Mouse (Mus musculus) embryonic stem cell, embryonic (primary cell): ENCODE results near the gene Lpar2.

Experiments
- CTCF ChIA-PET, 4 experiments: fragments of 300-600 bp in 2 of 4; fragments of 350-600 bp in 2 of 4; sonication (Branson Sonifier 250); formaldehyde crosslinking; loops; one replicate each; lab custom pipeline; 2022; ENCODE audit warnings: inconsistent platforms in 2 of 4; lab: Charles Lee
- POLR2A ChIA-PET, 4 experiments: fragments of 300-600 bp in 2 of 4; fragments of 350-600 bp in 2 of 4; sonication (Branson Sonifier 250); formaldehyde crosslinking; loops; one replicate each; lab custom pipeline; 2022; ENCODE audit warnings: antibody characterized with exemption in 4 of 4, inconsistent platforms in 1 of 4; lab: Charles Lee

Lpar2 gene

DNA sequence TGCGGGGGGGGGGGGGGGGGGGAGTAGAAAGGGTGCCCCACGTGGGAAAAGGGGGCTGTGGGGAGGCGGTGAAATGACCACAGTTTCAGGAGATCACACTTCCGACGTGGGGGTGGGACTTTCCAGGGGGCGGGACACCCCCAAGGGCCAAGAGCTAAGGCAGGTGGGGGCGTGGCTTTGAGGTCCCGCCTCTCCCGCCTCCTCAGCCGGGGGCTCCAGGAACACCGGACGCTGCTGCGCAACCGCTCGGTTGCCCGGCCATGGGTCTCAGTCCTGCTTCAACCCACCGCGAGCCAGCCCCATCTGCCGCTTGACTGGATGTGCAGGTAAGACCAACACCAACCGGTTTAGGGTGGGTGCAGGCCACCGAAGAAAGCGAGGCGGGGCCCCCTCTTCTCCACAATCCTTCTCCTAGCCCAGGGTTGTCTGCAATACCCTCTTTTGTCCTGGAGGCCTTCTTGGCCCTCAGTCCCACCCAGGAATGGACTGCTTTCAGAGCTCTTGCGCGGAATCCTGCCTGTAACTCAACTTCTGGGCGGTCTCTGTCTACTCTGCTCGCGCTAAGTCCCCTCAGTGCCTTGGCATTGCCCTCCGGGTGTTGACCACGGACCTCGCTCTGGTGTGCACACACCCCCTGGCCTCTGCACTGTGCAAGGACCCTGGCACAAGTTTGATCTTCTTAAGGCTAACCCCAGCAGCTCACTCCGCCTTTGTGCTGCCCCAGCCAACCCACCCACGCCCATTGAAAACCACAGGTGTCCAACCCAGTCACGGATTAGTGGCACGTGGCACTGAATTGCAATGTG is at the start of gene Lpar2:
Lpar2 (plus strand) TSS at position 44 of the 806 bp plus-strand sequence.
- POLR2A ChIA-PET = interaction anchor here (0.5 to 4.0 kb wide), 69 partner anchors 9 to 1017 kb away, joined by 3 to 38 read pairs (median 4); partner anchors contain the start of genes Gm20422 (in 3 of the 4), Gmip (in 3 of the 4), Pbx4 (in 3 of the 4) and Zfp868 (in 3 of the 4)

DNA sequence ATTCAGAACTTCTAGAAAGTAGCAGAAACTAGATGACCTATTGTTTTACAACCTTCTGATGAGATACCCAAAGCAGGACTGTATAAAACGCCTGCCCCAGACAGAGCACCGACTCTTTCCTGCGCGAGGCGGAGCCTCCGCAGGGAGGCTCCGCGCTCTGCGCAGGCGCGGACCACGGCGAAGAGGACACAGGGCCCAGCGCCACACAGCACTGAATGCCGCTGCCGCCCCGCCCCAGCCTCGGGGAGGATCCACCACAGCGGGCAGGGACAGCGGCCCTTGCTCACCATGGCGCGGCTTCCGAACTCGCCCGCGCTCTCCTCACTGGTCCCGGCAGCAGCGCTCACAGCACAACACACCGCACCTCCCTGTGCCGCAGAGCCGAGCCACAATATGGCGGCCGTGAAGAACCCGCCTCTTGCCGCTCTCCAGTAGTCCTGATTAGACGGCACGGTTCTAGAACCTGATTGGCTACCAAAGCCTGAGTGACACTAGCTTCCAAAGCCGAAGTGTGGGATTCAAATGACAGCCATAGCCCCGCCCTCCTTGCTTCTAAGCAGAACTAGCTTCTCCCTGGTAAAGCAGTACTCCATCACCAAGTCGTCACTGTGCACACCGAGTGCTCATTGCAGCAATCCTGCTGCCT is 47.6 kb upstream of the Lpar2 start, which contains the start of gene Gm20422:
Gm20422 (minus strand) TSS at position 384 of the 646 bp plus-strand sequence.
- ChIA-PET CTCF (interaction anchor here in 2 of 4 experiments (0.6 to 1.0 kb wide), 3 partner anchors 17 to 392 kb away, joined by 3 to 4 read pairs (median 3); partner anchors contain the start of gene Zfp868 (in 1 of the 2)), POLR2A (interaction anchor here (0.6 to 6.7 kb wide), 56 partner anchors 8 to 1928 kb away, joined by 3 to 65 read pairs (median 4); partner anchors contain the start of genes Zfp963 (in 4 of the 4), Atp13a1 (in 3 of the 4), Gmip (in 3 of the 4) and Lpar2 (in 3 of the 4))

More for the DNA sequence above, at the start of gene Lpar2:
- CTCF ChIA-PET = interaction anchor here in 3 of 4 experiments (0.6 to 1.9 kb wide), 12 partner anchors 10 to 494 kb away, joined by 3 to 11 read pairs (median 4); partner anchors contain the start of gene Pbx4 (in 3 of the 3)

DNA sequence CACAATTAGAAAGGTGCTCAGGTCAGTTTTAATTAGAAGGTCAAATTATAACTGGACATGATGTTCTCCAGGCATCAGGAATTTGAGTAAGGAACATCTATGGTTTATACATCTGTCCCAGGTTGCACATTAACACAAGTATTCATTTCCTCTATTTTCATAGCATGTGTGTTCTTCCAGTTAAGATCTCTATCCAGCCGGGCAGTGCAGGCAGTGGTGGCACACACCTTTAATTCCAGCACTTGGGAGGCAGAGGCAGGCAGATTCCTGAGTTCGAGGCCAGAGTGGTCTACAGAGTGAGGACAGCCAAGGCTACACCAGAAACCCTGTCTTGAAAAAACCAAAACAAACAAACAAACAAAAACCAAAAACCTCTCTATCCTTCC is 47.1 kb upstream of the Lpar2 start:
- POLR2A ChIA-PET = interaction anchor here (0.6 to 6.7 kb wide), 52 partner anchors 9 to 437 kb away, joined by 3 to 65 read pairs (median 4); partner anchors contain the start of genes Zfp963 (in 4 of the 4), Atp13a1 (in 3 of the 4), Lpar2 (in 3 of the 4) and Zfp866 (in 3 of the 4)
- CTCF ChIA-PET = interaction anchor here in 1 of 4 experiments (1.0 kb wide), 1 partner anchor 150 kb away, joined by 4 read pairs; the partner anchor contains the start of gene Zfp868

DNA sequence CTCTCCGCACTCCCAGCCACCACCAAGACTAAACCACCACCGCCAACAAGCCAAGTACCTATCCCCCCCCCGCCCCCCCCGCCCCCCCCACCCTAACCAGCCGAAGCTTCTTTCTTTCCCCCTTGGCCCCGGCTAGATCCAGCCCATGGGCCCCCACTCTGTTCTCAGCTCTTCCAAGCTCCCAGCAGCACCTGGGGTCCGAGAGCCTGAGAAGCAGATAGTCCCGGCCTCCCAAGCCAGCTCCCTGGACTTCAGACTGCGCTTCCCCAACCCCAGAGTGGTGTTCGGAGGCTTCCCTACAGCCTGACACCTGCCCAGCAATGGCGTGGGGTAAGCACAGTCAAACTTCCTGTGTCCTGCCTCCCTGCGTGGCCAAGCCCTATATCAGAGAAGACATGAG is 45.1 kb upstream of the Lpar2 start:
- CTCF ChIA-PET = interaction anchor here in 2 of 4 experiments (0.6 to 1.2 kb wide), 3 partner anchors 16 to 1459 kb away, joined by 3 to 4 read pairs (median 4); no protein-coding TSS in a partner anchor
- POLR2A ChIA-PET = interaction anchor here in 3 of 4 experiments (0.5 to 3.8 kb wide), 36 partner anchors 10 to 1931 kb away, joined by 3 to 23 read pairs (median 4); partner anchors contain the start of genes Zfp868 (in 3 of the 3), Zfp963 (in 3 of the 3), Atp13a1 (in 2 of the 3) and Zfp866 (in 2 of the 3)

DNA sequence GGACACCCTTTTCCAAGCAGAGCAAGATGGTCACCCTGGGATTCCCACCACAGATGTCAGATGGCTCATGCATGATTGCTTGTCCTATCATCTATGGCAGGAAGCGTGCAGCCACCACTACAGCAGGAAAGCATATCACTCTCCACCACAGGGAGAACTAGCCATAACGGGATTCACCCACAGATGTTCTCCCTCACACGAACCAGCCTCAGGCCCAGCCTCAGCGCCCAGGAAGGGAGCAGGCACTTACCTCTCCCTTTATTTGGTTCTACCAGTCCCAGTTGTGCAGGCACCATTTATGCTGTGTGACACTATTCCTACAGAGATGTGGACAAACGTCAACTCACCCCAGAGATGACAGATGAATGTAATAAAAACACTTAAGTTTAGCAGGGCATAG is 33.1 kb upstream of the Lpar2 start:
- CTCF ChIA-PET = no interaction called here
- POLR2A ChIA-PET = interaction anchor here in 2 of 4 experiments (0.9 to 2.4 kb wide), 3 partner anchors 12 to 20 kb away, joined by 3 to 9 read pairs (median 3); partner anchors contain the start of genes Gm20422 (in 1 of the 2) and Gmip (in 1 of the 2)

DNA sequence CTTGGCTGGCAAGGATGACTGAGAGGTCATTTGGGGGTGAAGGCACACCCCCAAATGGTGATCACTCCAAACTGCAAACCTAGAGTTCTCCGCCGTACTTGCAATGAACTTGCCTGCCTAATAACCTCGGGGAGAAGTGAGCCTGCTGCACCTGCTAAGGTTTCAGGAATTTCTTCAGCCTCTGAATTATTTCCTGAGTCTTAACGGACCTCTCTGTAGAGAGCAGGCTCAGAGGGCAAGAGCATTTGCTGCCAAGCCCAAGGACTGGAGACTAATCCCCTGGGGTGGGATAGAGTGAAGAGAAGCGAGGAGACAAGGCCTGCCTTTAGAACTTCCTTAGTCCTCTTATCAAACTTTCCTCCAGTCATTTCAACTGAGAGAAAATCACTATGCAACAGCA is 32.5 kb upstream of the Lpar2 start:
- ChIA-PET CTCF (no interaction called here), POLR2A (interaction anchor here (0.9 to 2.8 kb wide), 8 partner anchors 8 to 651 kb away, joined by 3 to 22 read pairs (median 7); partner anchors contain the start of genes Gm20422 (in 2 of the 4), Gmip (in 1 of the 4), Zfp868 (in 1 of the 4) and Zfp963 (in 1 of the 4))

DNA sequence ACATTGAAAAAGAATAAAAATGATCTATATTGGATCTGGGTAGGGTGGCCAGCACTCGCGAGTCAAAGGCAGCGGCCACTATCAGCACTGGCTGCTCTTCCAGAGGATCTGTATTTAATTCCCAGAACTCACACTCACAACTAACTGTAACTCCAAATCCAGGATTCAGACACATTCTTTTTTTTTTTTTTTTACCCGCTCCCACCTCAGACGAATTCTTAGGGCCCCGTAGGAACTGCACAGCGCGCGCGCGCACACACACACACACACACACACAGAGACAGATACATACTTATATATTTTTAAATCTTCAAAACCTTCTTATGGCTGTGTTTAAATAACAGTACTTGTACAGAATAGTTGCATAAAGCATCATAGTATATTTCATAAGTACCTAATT is 31.9 kb upstream of the Lpar2 start:
- POLR2A ChIA-PET = interaction anchor here (0.6 to 6.0 kb wide), 34 partner anchors 9 to 652 kb away, joined by 3 to 30 read pairs (median 6); partner anchors contain the start of genes Gm20422 (in 3 of the 4), Zfp868 (in 3 of the 4), Zfp963 (in 3 of the 4) and Lpar2 (in 2 of the 4)
- CTCF ChIA-PET = no interaction called here

- ChIA-PET POLR2A (interaction anchor here (0.6 to 6.0 kb wide), 43 partner anchors 9 to 652 kb away, joined by 3 to 30 read pairs (median 5); partner anchors contain the start of genes Gm20422 (in 3 of the 4), Zfp868 (in 3 of the 4), Zfp963 (in 3 of the 4) and Gmip (in 2 of the 4)), CTCF (no interaction called here)
Measured at GRCm38 (mm10) chr8:69790773-69791367, 31.4 kb upstream of the Lpar2 start, which contains the start of the genes Atp13a1 and Zfp866. Gene Atp13a1 (plus strand): TSS chr8:69791163. Gene Zfp866 (minus strand): TSS chr8:69791178.

GRCm38 (mm10) chr8:69791415-69792068 is 30.7 kb upstream of the Lpar2 start:
- ChIA-PET POLR2A (interaction anchor here (0.6 to 6.0 kb wide), 46 partner anchors 10 to 845 kb away, joined by 3 to 30 read pairs (median 6); partner anchors contain the start of genes Gm20422 (in 3 of the 4), Gmip (in 3 of the 4), Zfp868 (in 3 of the 4) and Zfp963 (in 3 of the 4)), CTCF (interaction anchor here in 2 of 4 experiments (0.7 to 0.8 kb wide), 2 partner anchors 17 to 166 kb away, joined by 3 read pairs; partner anchors contain the start of genes Gm20422 (in 1 of the 2) and Zfp868 (in 1 of the 2))

GRCm38 (mm10) chr8:69793666-69794065 is 28.6 kb upstream of the Lpar2 start:
- CTCF ChIA-PET = interaction anchor here in 1 of 4 experiments (1.1 to 1.2 kb wide), 2 partner anchors 16 to 67 kb away, joined by 3 read pairs; no protein-coding TSS in a partner anchor
- POLR2A ChIA-PET = interaction anchor here in 2 of 4 experiments (0.8 to 6.0 kb wide), 16 partner anchors 9 to 486 kb away, joined by 3 to 30 read pairs (median 4); partner anchors contain the start of genes Gm20422 (in 2 of the 2), Gmip (in 2 of the 2), Zfp868 (in 1 of the 2) and Zfp963 (in 1 of the 2)

DNA sequence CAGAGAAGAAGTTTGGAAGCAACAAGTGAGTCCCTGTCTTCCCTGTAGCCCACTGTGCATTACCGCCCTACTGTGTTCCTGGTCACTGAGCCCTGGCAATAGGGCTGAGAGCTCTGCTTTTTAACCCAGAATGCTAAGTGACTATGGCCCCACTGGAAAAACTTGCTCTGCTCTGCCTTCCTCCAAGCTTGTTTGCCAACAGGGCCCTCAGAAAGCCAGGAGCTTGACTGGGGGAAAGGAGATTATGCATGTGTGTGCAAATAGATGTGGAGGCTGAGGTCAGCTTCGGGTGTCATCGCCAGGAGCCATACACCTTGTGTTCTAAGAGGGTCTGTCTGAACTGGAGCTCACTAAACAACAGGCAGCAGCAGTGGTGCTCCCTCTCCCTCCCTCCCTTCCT is 28.1 kb upstream of the Lpar2 start:
- CTCF ChIA-PET = no interaction called here
- POLR2A ChIA-PET = interaction anchor here in 3 of 4 experiments (0.6 to 6.0 kb wide), 12 partner anchors 15 to 897 kb away, joined by 3 to 30 read pairs (median 5); partner anchors contain the start of genes Gm20422 (in 2 of the 3), Gmip (in 1 of the 3), Lpar2 (in 1 of the 3) and Zfp868 (in 1 of the 3)

DNA sequence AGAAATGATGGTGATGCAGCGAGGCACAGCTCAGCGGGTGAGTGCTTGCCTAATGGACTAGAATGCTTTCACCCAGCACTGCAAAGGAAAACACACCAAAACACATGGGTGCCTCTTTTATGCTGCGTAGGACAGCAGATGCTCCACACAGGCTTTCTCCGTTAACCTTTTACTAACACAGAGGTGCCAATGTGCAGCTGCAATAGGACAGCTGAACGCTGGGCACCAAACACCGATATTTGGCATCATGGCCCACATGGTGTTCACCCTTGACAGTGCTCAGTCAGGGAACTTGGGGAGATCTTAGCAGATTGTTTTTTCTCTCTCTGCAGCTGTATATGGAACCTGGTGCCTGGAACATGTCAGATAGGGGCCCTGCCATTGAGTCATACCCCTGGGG is 27.3 kb upstream of the Lpar2 start:
- CTCF ChIA-PET = no interaction called here

GRCm38 (mm10) chr8:69796721-69797345 is 25.4 kb upstream of the Lpar2 start:
- ChIA-PET POLR2A (interaction anchor here in 3 of 4 experiments (0.8 to 1.3 kb wide), 4 partner anchors 22 to 179 kb away, joined by 3 read pairs; partner anchors contain the start of genes Zfp963 (in 2 of the 3) and Gm20422 (in 1 of the 3)), CTCF (no interaction called here)

More for the DNA sequence above, 27.3 kb upstream of the Lpar2 start:
- POLR2A ChIA-PET = interaction anchor here in 3 of 4 experiments (0.6 to 6.0 kb wide), 9 partner anchors 18 to 897 kb away, joined by 3 to 30 read pairs (median 4); partner anchors contain the start of genes Gm20422 (in 2 of the 3), Lpar2 (in 1 of the 3) and Zfp868 (in 1 of the 3)

DNA sequence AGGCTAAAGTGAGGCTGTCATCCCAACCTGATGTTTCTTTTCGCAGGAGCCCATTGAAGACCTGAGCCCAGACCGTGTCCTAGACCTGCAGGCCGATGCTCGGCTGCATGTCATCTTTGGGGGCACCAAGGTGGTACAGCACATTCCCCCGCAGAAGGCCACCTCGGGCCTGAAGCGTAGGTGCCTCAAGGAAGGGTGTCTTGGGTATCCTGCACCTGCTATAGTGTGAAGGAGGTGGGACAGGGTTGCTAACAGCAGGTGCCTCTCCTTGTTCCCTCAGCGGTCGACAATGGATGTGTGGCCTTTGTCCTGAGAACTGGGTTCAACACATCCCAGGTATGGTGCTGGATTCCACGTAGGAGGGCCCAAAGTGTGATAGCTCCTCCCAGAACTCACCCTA is 24.6 kb upstream of the Lpar2 start:
- ChIA-PET CTCF (no interaction called here), POLR2A (interaction anchor here in 2 of 4 experiments (1.2 to 1.3 kb wide), 2 partner anchors 11 to 172 kb away, joined by 3 read pairs; partner anchors contain the start of genes Gmip (in 1 of the 2) and Zfp868 (in 1 of the 2))

GRCm38 (mm10) chr8:69799261-69799660 is 23.0 kb upstream of the Lpar2 start:
- POLR2A ChIA-PET = interaction anchor here in 2 of 4 experiments (1.4 to 1.5 kb wide), 2 partner anchors 9 to 49 kb away, joined by 3 read pairs; partner anchors contain the start of gene Zfp963 (in 1 of the 2)

More at GRCm38 (mm10) chr8:69799261-69799660, 23.0 kb upstream of the Lpar2 start:
- CTCF ChIA-PET = interaction anchor here in 1 of 4 experiments (0.6 kb wide), 1 partner anchor 16 kb away, joined by 3 read pairs; no protein-coding TSS in a partner anchor
